Mouse (Mus musculus): ENCODE results near the gene Axin2. TPM values are rescaled to one million over a fixed set of nuclear protein-coding genes. Genes with fewer than 3 reads are reported as not detected.
A peak's percentile ranks its signal among the peaks of the same experiment; 100 is the strongest.
"Not testable (repeated sequence)": the region's sequence is repeated elsewhere in the genome, so short reads cannot be mapped to it uniquely, and the experiment has no call there.

The Axin2 gene
- 4.7 and 5.4 TPM in 2 replicates for polyA plus RNA-seq (2015; fragmentation: Nextera tagmentation; extraction: Ambion mirVana)

DNA sequence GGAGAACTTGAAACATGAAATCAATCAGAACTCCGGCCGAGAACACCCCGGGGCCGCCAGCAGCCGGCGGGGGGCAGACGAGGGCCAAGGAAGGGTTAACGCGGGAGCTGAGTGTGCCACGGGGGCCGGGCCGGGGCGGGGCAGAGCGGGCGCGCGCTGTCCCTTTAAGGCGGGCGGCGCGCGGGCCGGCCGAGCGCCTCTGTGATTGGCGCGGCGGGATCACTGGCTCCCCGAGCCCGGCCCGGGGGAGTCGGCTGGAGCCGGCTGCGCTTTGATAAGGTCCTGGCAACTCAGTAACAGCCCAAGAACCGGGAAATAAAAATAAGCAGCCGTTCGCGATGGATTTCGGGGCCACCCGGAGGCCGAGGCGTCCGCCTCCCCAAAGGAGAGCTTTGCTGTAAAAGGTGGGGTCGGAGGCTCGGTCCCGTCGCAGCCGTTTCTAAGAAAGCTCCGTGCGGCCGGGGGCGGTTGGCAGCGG lies at the start of gene Axin2:
Gene Axin2 (plus strand): TSS at position 192 of the 478 bp plus-strand sequence.
- peak within 1 kb of the TSS; percentile 88 for H3K4me2 ChIP-seq (replicated peaks)
- peak; percentile 94 for ATAC-seq

DNA sequence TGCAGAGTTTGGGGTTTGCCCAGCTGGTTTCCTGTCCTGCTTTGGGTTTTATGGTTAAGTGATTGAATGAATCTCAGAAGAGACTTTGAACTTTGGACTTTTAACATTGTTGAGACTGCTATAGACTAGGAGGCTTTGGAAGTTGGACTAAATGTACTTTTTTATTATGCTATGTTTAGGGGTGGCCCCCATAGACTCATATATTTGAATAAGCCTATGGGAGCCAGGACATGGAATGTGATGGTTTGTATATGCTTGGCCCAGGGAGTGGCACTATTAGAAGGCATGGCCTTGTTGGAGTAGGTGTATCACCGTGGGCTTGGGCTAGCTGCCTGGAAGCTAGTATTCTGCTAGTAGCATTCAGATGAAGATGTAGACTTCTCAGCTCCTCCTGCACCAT lies 48.9 kb upstream of the Axin2 start:
- not testable (repeated sequence) for H3K9me3 ChIP-seq; H3K27ac ChIP-seq; H3K4me3 ChIP-seq (replicated peaks); H3K27me3 ChIP-seq (replicated peaks); H3K9ac ChIP-seq; H3K4me2 ChIP-seq (replicated peaks); H3K4me1 ChIP-seq (replicated peaks); H3K36me3 ChIP-seq
- 82% methylated on average over 1 of the region's 1 CpGs for WGBS
- ATAC-seq: peak; percentile 72

More for the DNA sequence above, at the start of gene Axin2:
- peak within 1 kb of the TSS; percentile 86 for H3K4me3 ChIP-seq (replicated peaks)
- H3K4me1 ChIP-seq (replicated peaks): peaks cover 24% of the 10 kb centered on the region
- 0% methylated on average over 52 of the region's 53 CpGs for WGBS
- H3K9me3 ChIP-seq: no peaks in the 10 kb centered on the region
- H3K27ac ChIP-seq: peak within 1 kb of the TSS; percentile 100
- H3K9ac ChIP-seq: peak within 1 kb of the TSS; percentile 92
- no peaks in the 10 kb centered on the region for H3K27me3 ChIP-seq (replicated peaks)
- no peaks in the 10 kb centered on the region for H3K36me3 ChIP-seq

DNA sequence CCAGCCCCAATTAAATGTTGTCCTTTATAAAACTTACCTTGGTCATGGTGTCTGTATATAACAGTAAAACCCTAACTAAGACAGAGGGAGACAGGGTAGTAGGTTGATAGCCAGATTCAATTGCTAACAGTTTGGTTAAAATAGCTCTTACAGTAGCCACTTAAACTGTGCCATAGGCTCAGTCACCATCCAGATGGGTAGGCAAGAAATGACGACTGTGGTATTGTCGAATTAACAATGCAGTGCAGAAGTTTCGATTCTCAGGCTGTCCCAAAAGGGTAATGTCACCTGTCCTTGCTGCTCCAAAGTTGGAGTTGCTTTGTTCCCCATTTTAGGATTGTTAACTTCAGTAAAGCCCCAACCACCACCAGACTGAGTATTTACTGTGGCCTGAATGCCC lies 48.4 kb upstream of the Axin2 start:
- no peak overlapping the region for H3K27ac ChIP-seq
- WGBS: 92% methylated on average over 3 of the region's 3 CpGs
- H3K36me3 ChIP-seq: no peaks in the 10 kb centered on the region
- no peak overlapping the region for H3K4me3 ChIP-seq (replicated peaks)
- no peaks in the 10 kb centered on the region for H3K4me1 ChIP-seq (replicated peaks)
- no peak for ATAC-seq
- H3K27me3 ChIP-seq (replicated peaks): no peaks in the 10 kb centered on the region
- H3K9me3 ChIP-seq: no peaks in the 10 kb centered on the region
- H3K4me2 ChIP-seq (replicated peaks): no peak overlapping the region
- no peak overlapping the region for H3K9ac ChIP-seq

DNA sequence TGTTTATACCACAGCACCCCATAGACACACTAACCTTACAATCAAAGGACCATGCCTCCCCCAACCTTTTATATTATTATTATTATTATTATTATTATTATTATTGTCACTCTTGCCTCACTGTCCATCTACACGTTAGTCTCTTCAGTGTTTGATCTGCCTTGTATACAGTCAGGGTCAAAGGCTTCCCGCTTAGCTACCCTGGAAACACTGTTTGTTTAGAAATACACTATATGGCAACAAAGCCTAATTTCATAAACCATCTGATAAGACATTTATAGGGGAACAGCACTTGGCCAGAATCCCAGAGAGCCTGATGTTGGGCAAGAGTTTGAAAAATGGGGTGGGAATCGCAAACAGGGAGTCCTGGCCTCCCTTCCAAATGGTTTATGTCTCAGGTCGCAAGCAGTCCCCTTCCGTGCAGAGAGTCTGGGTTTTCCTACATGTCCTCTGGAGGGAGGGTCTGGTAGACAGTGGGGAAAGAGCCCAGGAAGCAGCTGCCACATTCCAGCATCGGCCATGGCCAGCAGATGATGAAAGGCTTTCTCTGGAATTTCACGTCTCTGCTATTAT lies 43.4 kb upstream of the Axin2 start:
- H3K27me3 ChIP-seq (replicated peaks): no peaks in the 10 kb centered on the region
- no peak overlapping the region for H3K27ac ChIP-seq
- no peaks in the 10 kb centered on the region for H3K36me3 ChIP-seq
- H3K9ac ChIP-seq: no peak overlapping the region
- no peaks in the 10 kb centered on the region for H3K4me1 ChIP-seq (replicated peaks)
- no peak overlapping the region for H3K4me3 ChIP-seq (replicated peaks)
- H3K4me2 ChIP-seq (replicated peaks): no peak overlapping the region
- WGBS: 46% methylated on average over 7 of the region's 7 CpGs
- ATAC-seq: no peak
- H3K9me3 ChIP-seq: no peaks in the 10 kb centered on the region

DNA sequence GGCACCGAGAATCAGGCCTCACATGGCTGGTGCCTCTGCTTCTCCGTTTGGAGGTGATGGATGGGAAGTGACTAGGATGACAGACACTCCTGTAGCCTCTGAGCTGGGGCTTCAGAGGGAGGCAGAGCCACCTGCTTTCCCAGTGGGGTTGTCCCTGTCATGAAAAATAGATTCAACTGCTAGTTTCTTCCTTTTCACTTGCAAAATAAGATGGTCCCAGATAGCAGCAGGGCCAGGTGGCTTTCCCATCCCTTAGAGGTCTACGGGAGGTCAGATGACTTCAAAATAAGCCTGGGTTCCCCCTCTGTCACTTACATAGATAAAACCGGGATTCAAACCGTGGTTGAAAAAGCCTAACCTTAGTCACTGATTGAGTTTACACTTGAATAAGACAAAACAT lies 42.6 kb upstream of the Axin2 start:
- H3K36me3 ChIP-seq: no peaks in the 10 kb centered on the region
- H3K9ac ChIP-seq: no peak overlapping the region
- H3K4me1 ChIP-seq (replicated peaks): no peaks in the 10 kb centered on the region
- H3K9me3 ChIP-seq: no peaks in the 10 kb centered on the region
- no peak overlapping the region for H3K4me3 ChIP-seq (replicated peaks)
- no peaks in the 10 kb centered on the region for H3K27me3 ChIP-seq (replicated peaks)
- no peak overlapping the region for H3K4me2 ChIP-seq (replicated peaks)
- no peak overlapping the region for H3K27ac ChIP-seq
- 79% methylated on average over 5 of the region's 5 CpGs for WGBS
- ATAC-seq: no peak

DNA sequence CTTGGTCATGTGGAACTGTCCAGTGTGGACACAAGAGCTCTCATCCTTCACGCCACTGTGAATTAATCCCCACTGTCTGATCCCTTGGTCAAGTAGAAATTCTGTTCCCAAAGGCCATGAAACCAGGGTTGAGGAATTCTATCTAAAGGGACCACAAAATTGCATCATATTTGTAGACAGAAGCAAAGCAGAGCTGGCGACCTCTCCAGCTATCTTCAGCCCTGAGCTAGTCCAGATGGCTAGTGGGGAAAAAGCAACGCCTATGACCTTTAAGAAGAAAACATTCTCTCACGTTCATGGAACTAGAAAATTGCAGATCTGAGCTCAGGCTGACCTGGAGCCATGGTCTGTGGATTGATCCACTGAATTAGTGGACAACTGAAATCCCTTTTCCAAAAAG lies 39.6 kb upstream of the Axin2 start:
- WGBS: 81% methylated on average over 4 of the region's 4 CpGs
- no peak overlapping the region for H3K4me2 ChIP-seq (replicated peaks)
- no peak overlapping the region for H3K27ac ChIP-seq
- H3K9ac ChIP-seq: no peak overlapping the region
- H3K9me3 ChIP-seq: no peaks in the 10 kb centered on the region
- no peak overlapping the region for H3K4me3 ChIP-seq (replicated peaks)
- H3K36me3 ChIP-seq: no peaks in the 10 kb centered on the region
- H3K4me1 ChIP-seq (replicated peaks): 0 out of 2 replicates have a peak, but pooled peaks cover 2% of the 10 kb centered on the region
- no peak for ATAC-seq
- H3K27me3 ChIP-seq (replicated peaks): no peaks in the 10 kb centered on the region

DNA sequence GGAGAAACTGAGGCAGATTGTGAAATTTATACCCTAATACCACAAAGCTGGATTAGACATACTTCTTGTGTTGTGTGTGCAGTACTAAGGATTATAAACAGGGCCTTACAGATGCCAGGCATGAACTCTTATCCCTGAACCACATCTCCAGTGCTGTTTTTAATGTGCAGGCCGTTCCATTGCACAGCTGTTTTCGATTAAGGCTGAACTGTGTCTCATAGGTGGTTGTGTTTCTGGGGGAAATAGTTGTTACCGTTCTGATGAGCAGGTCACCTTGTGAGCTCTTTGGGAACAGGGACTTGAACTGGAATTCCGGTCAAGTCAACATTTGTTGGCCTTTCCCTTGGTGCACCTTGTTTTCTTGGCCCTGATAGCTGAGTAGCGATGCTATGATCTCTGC lies 38.5 kb upstream of the Axin2 start:
- H3K36me3 ChIP-seq: no peaks in the 10 kb centered on the region
- H3K27ac ChIP-seq: no peak overlapping the region
- H3K9me3 ChIP-seq: no peaks in the 10 kb centered on the region
- WGBS: 87% methylated on average over 5 of the region's 5 CpGs
- no peak overlapping the region for H3K9ac ChIP-seq
- H3K4me2 ChIP-seq (replicated peaks): no peak overlapping the region
- ATAC-seq: no peak
- no peak overlapping the region for H3K4me3 ChIP-seq (replicated peaks)
- no peaks in the 10 kb centered on the region for H3K27me3 ChIP-seq (replicated peaks)
- 0 out of 2 replicates have a peak, but pooled peaks cover 3% of the 10 kb centered on the region for H3K4me1 ChIP-seq (replicated peaks)

DNA sequence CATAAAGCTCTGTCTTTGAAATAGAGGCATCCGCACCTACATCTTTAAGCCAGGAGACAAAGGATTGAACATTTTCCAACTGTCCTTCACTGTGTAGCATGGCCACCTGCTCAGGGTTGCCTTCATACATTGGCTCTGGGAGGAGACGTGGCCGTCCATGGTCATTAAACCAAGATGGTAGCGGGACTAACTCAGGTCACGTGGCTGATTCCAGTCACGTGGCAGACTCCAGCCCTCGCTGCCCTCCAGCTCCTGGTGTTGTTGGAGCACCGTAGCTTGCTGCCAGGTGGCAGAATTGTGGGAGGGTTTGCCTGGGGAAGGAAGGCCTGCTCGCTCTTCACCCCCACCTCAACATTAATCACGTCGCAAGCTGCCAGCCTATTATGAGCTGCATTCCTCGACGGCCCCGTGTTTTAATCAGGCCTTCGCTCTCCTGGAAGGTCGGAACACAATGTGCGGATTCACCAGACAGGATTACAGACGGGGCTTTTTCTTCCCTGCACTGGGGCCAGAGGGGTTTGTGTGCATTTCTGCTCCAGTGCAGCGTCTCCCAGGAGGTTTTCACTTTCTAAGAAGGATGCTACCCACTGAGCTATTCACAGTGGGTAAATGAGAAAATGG lies 34.8 kb upstream of the Axin2 start:
- Histone ChIP-seq H3K4me1 (replicated peaks) (0 out of 2 replicates have a peak, but pooled peaks cover 3% of the 10 kb centered on the region), H3K27ac (no peak overlapping the region), H3K4me2 (replicated peaks) (no peak overlapping the region), H3K9me3 (no peaks in the 10 kb centered on the region), H3K4me3 (replicated peaks) (no peak overlapping the region), H3K9ac (no peak overlapping the region), H3K36me3 (no peaks in the 10 kb centered on the region), H3K27me3 (replicated peaks) (no peaks in the 10 kb centered on the region)
- ATAC-seq: no peak
- WGBS: 63% methylated on average over 19 of the region's 19 CpGs

DNA sequence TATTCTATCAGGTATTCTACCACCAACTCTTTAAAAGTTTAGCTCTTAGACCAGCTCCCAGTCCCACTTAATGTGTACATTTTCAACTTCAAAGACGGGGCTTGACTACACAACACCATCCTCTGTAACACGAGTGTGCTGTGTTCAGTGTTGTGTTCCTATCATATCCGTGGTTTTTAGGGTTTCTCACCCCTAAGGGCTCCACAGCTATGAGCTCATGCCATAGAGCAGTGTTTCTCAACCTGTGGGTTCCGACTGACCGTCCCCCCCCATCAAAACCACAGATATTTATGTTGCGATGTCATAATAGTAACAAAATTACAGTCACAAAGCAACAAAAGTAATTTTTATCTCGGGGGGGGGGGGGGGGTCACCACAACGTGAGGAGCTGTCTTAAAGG lies 34.1 kb upstream of the Axin2 start:
- H3K27me3 ChIP-seq (replicated peaks): no peaks in the 10 kb centered on the region
- H3K36me3 ChIP-seq: no peaks in the 10 kb centered on the region
- H3K27ac ChIP-seq: no peak overlapping the region
- 81% methylated on average over 8 of the region's 8 CpGs for WGBS
- no peak overlapping the region for H3K4me2 ChIP-seq (replicated peaks)
- no peaks in the 10 kb centered on the region for H3K9me3 ChIP-seq
- H3K4me3 ChIP-seq (replicated peaks): no peak overlapping the region
- no peak overlapping the region for H3K9ac ChIP-seq
- ATAC-seq: no peak
- 0 out of 2 replicates have a peak, but pooled peaks cover 3% of the 10 kb centered on the region for H3K4me1 ChIP-seq (replicated peaks)

DNA sequence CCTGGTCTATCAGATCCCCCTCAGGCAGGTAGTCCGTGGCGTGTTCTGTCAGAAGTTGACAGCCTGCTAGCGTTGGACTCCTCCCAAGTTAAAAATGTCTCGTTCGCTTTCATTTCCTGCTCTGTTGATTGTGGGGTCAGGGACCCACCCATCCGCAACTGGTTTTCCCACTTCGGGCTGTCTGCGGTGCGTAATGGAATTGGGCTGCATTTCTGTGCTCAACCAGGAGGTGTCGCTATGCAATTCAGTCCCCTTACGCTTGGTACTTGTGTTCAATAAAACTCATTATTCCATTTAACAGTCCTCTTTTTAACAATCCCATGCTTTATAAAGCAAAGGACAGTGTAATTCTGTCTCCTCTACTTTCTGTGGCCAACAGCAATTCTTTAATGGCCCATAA lies 31.0 kb upstream of the Axin2 start:
- ATAC-seq: no peak
- whole genome bisulfite sequencing: 53% methylated on average over 11 of the region's 11 CpGs
- no peaks in the 10 kb centered on the region for H3K27me3 ChIP-seq (replicated peaks)

DNA sequence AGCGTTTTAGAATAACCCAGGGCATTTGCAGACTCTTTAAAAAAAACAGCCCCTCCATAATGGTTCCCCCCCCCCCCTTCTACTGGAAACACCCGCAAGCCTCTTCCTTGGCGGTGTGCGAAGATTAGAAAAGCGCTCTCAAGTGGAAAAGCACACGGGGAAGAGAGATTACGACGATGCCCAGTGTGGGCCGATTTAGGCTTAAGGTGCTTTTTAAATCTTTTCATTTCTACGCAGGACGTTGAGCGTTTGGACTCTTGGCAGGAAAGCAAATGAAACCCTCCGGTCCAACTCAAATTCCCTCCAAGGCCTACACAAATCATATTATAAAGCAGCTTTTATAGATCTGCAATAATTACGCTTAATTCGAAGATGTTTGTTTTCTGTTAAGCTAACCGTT lies 29.6 kb upstream of the Axin2 start:
- H3K27ac ChIP-seq: no peak overlapping the region
- ATAC-seq: no peak
- H3K4me1 ChIP-seq (replicated peaks): 0 out of 2 replicates have a peak, but pooled peaks cover 4% of the 10 kb centered on the region
- H3K4me3 ChIP-seq (replicated peaks): no peak overlapping the region
- peak overlapping the region; percentile 60 for H3K4me2 ChIP-seq (replicated peaks)
- no peaks in the 10 kb centered on the region for H3K27me3 ChIP-seq (replicated peaks)
- WGBS: 38% methylated on average over 16 of the region's 16 CpGs
- H3K9me3 ChIP-seq: no peaks in the 10 kb centered on the region
- H3K36me3 ChIP-seq: no peaks in the 10 kb centered on the region
- H3K9ac ChIP-seq: no peak overlapping the region

More for the DNA sequence above, 31.0 kb upstream of the Axin2 start:
- no peak overlapping the region for H3K4me2 ChIP-seq (replicated peaks)
- H3K27ac ChIP-seq: no peak overlapping the region
- H3K4me1 ChIP-seq (replicated peaks): 0 out of 2 replicates have a peak, but pooled peaks cover 5% of the 10 kb centered on the region
- H3K4me3 ChIP-seq (replicated peaks): no peak overlapping the region
- no peak overlapping the region for H3K9ac ChIP-seq
- H3K9me3 ChIP-seq: no peaks in the 10 kb centered on the region
- H3K36me3 ChIP-seq: no peaks in the 10 kb centered on the region

DNA sequence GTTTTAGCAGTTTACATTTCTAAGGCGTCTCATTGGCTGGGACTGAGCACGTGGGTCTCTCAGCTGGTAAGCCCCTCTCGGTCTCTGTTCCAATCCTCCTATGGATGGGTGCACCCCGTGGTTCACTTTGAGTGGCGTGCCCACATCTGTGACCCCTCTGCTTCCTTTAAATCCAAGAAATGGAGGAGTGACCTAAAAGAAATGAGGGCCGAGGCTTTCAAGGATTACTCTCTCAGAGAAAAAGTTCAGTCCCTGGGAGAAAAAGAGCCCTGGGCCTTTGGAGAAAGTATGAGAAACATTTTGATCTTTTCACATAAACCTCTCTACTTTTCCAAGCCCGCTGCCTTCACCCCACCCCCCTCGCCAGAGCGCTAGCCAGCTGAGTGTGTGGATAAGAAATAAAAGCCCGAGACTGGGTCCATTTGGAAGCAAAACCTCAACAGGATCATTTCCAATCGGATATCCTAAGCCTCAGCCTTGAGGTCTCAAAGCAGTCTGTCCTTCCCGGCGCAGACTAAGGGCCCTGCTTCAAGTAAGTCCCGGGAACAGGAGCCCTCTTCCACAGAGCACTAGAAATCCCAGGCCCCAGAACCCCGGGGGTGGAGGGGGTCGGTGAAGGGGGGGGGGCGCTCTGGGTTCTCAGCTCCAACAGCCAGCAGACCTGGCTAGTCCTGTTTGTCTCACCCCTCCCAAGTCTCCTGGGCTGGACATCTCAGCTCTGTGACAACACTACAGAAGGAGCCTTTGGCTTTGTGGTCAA lies 28.9 kb upstream of the Axin2 start:
- 10% methylated on average over 17 of the region's 17 CpGs for WGBS
- Histone ChIP-seq H3K4me2 (replicated peaks) (peak overlapping the region; percentile 60), H3K9ac (peak overlapping the region; percentile 37; the same call in 1 of the 2 replicates), H3K9me3 (no peaks in the 10 kb centered on the region), H3K27ac (peak overlapping the region; percentile 83), H3K27me3 (replicated peaks) (no peaks in the 10 kb centered on the region), H3K4me1 (replicated peaks) (0 out of 2 replicates have a peak, but pooled peaks cover 2% of the 10 kb centered on the region), H3K4me3 (replicated peaks) (peak overlapping the region; percentile 23), H3K36me3 (no peaks in the 10 kb centered on the region)
- ATAC-seq: peak; percentile 80

Data from intestine, embryonic 15.5 days (tissue).